Mouse (Mus musculus): Measurements from ENCODE around the gene Gata2.

DNA sequence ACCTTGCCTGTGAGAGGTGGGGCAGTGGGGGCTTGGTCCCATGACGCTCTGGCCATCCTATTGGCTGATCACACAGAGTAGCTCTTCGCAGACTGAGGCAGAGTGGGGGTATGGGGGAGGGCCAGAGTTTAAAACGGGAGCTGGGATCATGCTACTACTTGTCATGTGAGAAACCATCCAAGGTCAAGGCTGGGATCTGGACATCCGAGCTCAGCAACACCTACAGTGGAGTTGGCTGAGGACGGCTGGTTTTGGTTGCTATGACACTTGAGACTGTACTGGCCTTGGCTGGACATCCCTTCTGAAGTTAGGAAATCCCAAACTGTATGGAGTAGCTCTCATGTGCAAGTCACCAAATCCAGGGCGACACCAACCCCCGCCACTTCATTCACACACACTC, 38.1 kb downstream of the Gata2 start:
- TF ChIP-seq CTCF (IDR thresholded peaks at IDR 0.05; ENCODE audit: extremely low read depth, insufficient read length, insufficient replicate concordance, low read depth, low read length): no peak
- no peak for TF ChIP-seq POLR2A (IDR thresholded peaks at IDR 0.05; ENCODE audit: low read depth, low read length)

Measured in small intestine, adult 2 months (tissue).